Mouse (Mus musculus) bone marrow macrophage, adult 2 months (primary cell): ENCODE measurements around the gene Sema5a.

Experiments used
- CTCF ChIP-seq: IDR thresholded peaks from 2 replicates; pipeline ENCODE4 v1.5.1; 2012; ENCODE audit warnings: low read depth, mild to moderate bottlenecking, low read length, moderate library complexity
- POLR2A ChIP-seq: IDR thresholded peaks from 2 replicates; pipeline ENCODE4 v1.6.1; 2012; ENCODE audit warnings: mild to moderate bottlenecking, low read depth, low read length, borderline replicate concordance

DNA sequence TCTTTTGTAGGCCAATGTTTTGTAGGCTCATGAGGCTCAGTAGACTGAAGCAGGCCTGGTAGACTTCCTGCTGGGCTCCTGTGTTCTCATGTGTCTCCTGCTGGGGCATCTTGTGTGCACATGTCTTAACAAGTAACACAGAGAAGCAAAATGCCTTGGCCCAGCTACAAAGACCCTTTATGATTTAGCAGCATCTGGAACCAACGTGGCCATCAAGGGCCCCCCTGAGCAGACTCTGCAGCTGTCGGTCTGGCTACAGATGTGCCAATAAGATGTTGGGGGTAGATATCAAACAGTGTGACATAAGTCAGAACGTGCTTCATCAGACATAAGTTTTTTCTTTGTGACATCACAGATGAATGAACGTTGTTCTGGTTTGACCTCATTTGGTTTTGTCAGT, 123.2 kb downstream of the Sema5a start:
- no peak for TF ChIP-seq CTCF
- TF ChIP-seq POLR2A: no peak
